Mouse (Mus musculus): Measurements from ENCODE around the gene Trp53rka.

- TF ChIP-seq CTCF (IDR thresholded peaks at IDR 0.05; ENCODE audit: control insufficient read depth, insufficient read depth, insufficient read length), result no peak
- no peak for TF ChIP-seq MYOG (IDR thresholded peaks at IDR 0.05; ENCODE audit: control insufficient read depth, extremely low read depth, insufficient read length)
These were observed at the start of gene Trp53rka for GRCm38 (mm10) chr2:165492648-165493553.

Data from C2C12 (cell line).